In genomic region chr14:21752411-21752810, GRCm38 (mm10) we compare ENCODE assay signal across 13 mouse cellular contexts. TPM values are rescaled to one million over a fixed set of nuclear protein-coding genes. Genes with fewer than 3 reads are reported as not detected.
DNase-seq lines count a peak whose midpoint lies in the region; ATAC-seq and TF ChIP-seq lines count a peak whose summit lies in the region.
"Had no signal": no experiment of that assay in that cellular context is flagged by ENCODE, and none has a peak within 500 bp of the region (broad histone marks: within the 10 kb centered on the region; RNA-seq: fewer than 3 reads in every experiment).

No protein-coding gene starts in this region.

- 89% methylated on average over 3 of the region's 3 CpGs for WGBS in heart, embryonic 14.5 days
- 93% methylated on average over 3 of the region's 3 CpGs for WGBS in forebrain, embryonic 16.5 days
- 94% methylated on average over 3 of the region's 3 CpGs for WGBS in midbrain, postnatal 0 days

- H3K4me1 ChIP-seq in heart, embryonic 14.5 days (ENCODE audit: control insufficient read depth in 2 of 2, insufficient read depth in 2 of 2, low read length in 2 of 2): peaks cover 0 to 8% of the 10 kb centered on the region in 2 experiments; a peak in 2 of 4 replicates
- H3K4me1 ChIP-seq in forebrain, embryonic 16.5 days (replicated peaks; ENCODE audit: control insufficient read depth, insufficient read depth, low read length): peaks cover 13% of the 10 kb centered on the region
- H3K4me1 ChIP-seq in midbrain, postnatal 0 days (ENCODE audit: insufficient read depth, low read length): no peaks in the 10 kb centered on the region

- H3K27me3 ChIP-seq in heart, embryonic 14.5 days (ENCODE audit: control insufficient read depth, insufficient read depth, low read length): no peaks in the 10 kb centered on the region
- H3K27me3 ChIP-seq in forebrain, embryonic 16.5 days (replicated peaks; ENCODE audit: control insufficient read depth, insufficient read depth, low read length): no peaks in the 10 kb centered on the region
- no peaks in the 10 kb centered on the region for H3K27me3 ChIP-seq in midbrain, postnatal 0 days (ENCODE audit: insufficient read depth, low read length)
- H3K27me3 ChIP-seq: lung, embryonic 15.5 days had no signal

- no peak overlapping the region for H3K4me2 ChIP-seq in heart, embryonic 14.5 days (ENCODE audit: low read length)
- H3K4me2 ChIP-seq in forebrain, embryonic 16.5 days (ENCODE audit: low read length): peak overlapping the region; percentile 74; the same call in 1 of the 2 replicates
- peak overlapping the region; percentile 61 for H3K4me2 ChIP-seq in midbrain, postnatal 0 days (ENCODE audit: low read depth, low read length, poor library complexity, severe bottlenecking)

- no peak overlapping the region for H3K4me3 ChIP-seq in heart, embryonic 14.5 days (ENCODE audit: control insufficient read depth in 1 of 2, insufficient read depth in 1 of 2, low read depth in 1 of 2, low read length in 2 of 2)
- peak overlapping the region; percentile 81; the same call in 1 of the 2 replicates for H3K4me3 ChIP-seq in layer of hippocampus, adult 2 months
- no peak overlapping the region for H3K4me3 ChIP-seq in forebrain, embryonic 16.5 days (replicated peaks; ENCODE audit: low read length)
- H3K4me3 ChIP-seq in midbrain, postnatal 0 days (ENCODE audit: low read depth, low read length): no peak overlapping the region

- H3K9me3 ChIP-seq in heart, embryonic 14.5 days (ENCODE audit: control insufficient read depth, low read length): no peaks in the 10 kb centered on the region
- no peaks in the 10 kb centered on the region for H3K9me3 ChIP-seq in forebrain, embryonic 16.5 days (ENCODE audit: control insufficient read depth, low read length)
- no peaks in the 10 kb centered on the region for H3K9me3 ChIP-seq in midbrain, postnatal 0 days (ENCODE audit: low read length)
- H3K9me3 ChIP-seq: lung, embryonic 15.5 days had no signal

- no peak for ATAC-seq in heart, embryonic 14.5 days (ENCODE audit: insufficient number of reproducible peaks, insufficient read depth, low FRiP score, low read depth)
- no peak for ATAC-seq in forebrain, embryonic 16.5 days
- no peak for ATAC-seq in midbrain, postnatal 0 days (ENCODE audit: low FRiP score)

- H3K36me3 ChIP-seq in heart, embryonic 14.5 days (ENCODE audit: control insufficient read depth, insufficient read depth, low read length): no peaks in the 10 kb centered on the region
- H3K36me3 ChIP-seq in forebrain, embryonic 16.5 days (ENCODE audit: control insufficient read depth, insufficient read depth): no peaks in the 10 kb centered on the region
- H3K36me3 ChIP-seq in midbrain, postnatal 0 days (ENCODE audit: insufficient read depth, low read length): no peaks in the 10 kb centered on the region
- H3K36me3 ChIP-seq: lung, embryonic 15.5 days had no signal

- no peak overlapping the region for H3K27ac ChIP-seq in heart, embryonic 14.5 days (replicated peaks in 1 of 2; ENCODE audit: control insufficient read depth in 1 of 2, insufficient read depth in 1 of 2, low read depth in 2 of 2, low read length in 2 of 2)
- no peak overlapping the region for H3K27ac ChIP-seq in layer of hippocampus, adult 2 months
- no peak overlapping the region for H3K27ac ChIP-seq in forebrain, embryonic 16.5 days (ENCODE audit: low read length)
- no peak overlapping the region for H3K27ac ChIP-seq in midbrain, postnatal 0 days (ENCODE audit: low read depth, low read length)
- H3K27ac ChIP-seq: lung, embryonic 15.5 days had no signal

- H3K9ac ChIP-seq in heart, embryonic 14.5 days (ENCODE audit: low read length): 0 out of 2 replicates have a peak overlapping the region, but pooled peaks have one; percentile 91
- no peak overlapping the region for H3K9ac ChIP-seq in forebrain, embryonic 16.5 days (replicated peaks; ENCODE audit: low read depth, low read length)
- no peak overlapping the region for H3K9ac ChIP-seq in midbrain, postnatal 0 days (replicated peaks; ENCODE audit: low read length, poor library complexity, severe bottlenecking)
- H3K9ac ChIP-seq: lung, embryonic 15.5 days had no signal

- TF ChIP-seq CTCF in layer of hippocampus, adult 2 months (conservative IDR thresholded peaks at IDR 0.05): no peak
- TF ChIP-seq CTCF in midbrain, postnatal 0 days (IDR thresholded peaks at IDR 0.05): no peak

- no peak for DNase-seq in heart, adult 9 months (ENCODE audit: low spot score in 2 of 2)
- no peak for DNase-seq in layer of hippocampus, adult 2 months (ENCODE audit: low spot score in 2 of 2)
- no peak for DNase-seq in layer of hippocampus, adult 9-10 months (ENCODE audit: low spot score)
- no peak for DNase-seq in midbrain, postnatal 0 days (ENCODE audit: low spot score)
- DNase-seq in urinary bladder, postnatal 14 days (ENCODE audit: low spot score): no peak
- no peak for DNase-seq in ovary, postnatal 10 days (ENCODE audit: low spot score)
- DNase-seq: cerebellum, postnatal 25 days; heart, postnatal 4 days; thymus, adult 18-20 months had no signal

RNA-seq across cellular contexts. Expression of gene Dusp13, which starts 1.4 kb away (rescaled TPM):
- not detected in 2 replicates for polyA plus RNA-seq in heart, embryonic 14.5 days (2014; fragmentation: Nextera tagmentation; extraction: Ambion mirVana)
- under 1 TPM; 0.32 to 0.84 TPM for total RNA-seq in layer of hippocampus, adult 2 months (2021)
- not detected in 2 replicates for polyA plus RNA-seq in forebrain, embryonic 16.5 days (2015; fragmentation: Nextera tagmentation; extraction: Ambion mirVana)
- 0.28 TPM in 1 of 2 replicates, not detected in the other for total RNA-seq in midbrain, postnatal 0 days (2014; rRNA removed)
- polyA plus RNA-seq in midbrain, postnatal 0 days (2015; fragmentation: Nextera tagmentation; extraction: Ambion mirVana): not detected in 2 replicates
- total RNA-seq: heart, postnatal 4 days; megakaryocyte-erythroid progenitor cell, adult 5-6 weeks had no signal
- polyA plus RNA-seq: lung, embryonic 15.5 days had no signal

RNA-seq across cellular contexts. Expression of gene Samd8, which starts 2.1 kb away (rescaled TPM):
- 8.5 and 11.5 TPM in 2 replicates for polyA plus RNA-seq in heart, embryonic 14.5 days (2014; fragmentation: Nextera tagmentation; extraction: Ambion mirVana)
- 10 to 100 TPM; 79.3 to 82.6 TPM for total RNA-seq in layer of hippocampus, adult 2 months (2021)
- 23.1 and 24.6 TPM in 2 replicates for polyA plus RNA-seq in forebrain, embryonic 16.5 days (2015; fragmentation: Nextera tagmentation; extraction: Ambion mirVana)
- 65.9 and 85.6 TPM in 2 replicates for total RNA-seq in midbrain, postnatal 0 days (2014; rRNA removed)
- polyA plus RNA-seq in midbrain, postnatal 0 days (2015; fragmentation: Nextera tagmentation; extraction: Ambion mirVana): 24.9 and 28.6 TPM in 2 replicates

RNA-seq across cellular contexts. Expression of gene Dupd1, which starts 38.0 kb away (rescaled TPM):
- 0.18 TPM in 2 replicates for polyA plus RNA-seq in heart, embryonic 14.5 days (2014; fragmentation: Nextera tagmentation; extraction: Ambion mirVana)
- under 1 TPM in 1 of 2 experiments, not detected in 1; 0.42 TPM for total RNA-seq in layer of hippocampus, adult 2 months (2021)
- polyA plus RNA-seq in forebrain, embryonic 16.5 days (2015; fragmentation: Nextera tagmentation; extraction: Ambion mirVana): 0.24 and 0.29 TPM in 2 replicates
- total RNA-seq in midbrain, postnatal 0 days (2014; rRNA removed): 1.4 TPM in 1 of 2 replicates, not detected in the other
- 0.39 and 0.41 TPM in 2 replicates for polyA plus RNA-seq in midbrain, postnatal 0 days (2015; fragmentation: Nextera tagmentation; extraction: Ambion mirVana)
- total RNA-seq: megakaryocyte-erythroid progenitor cell, adult 5-6 weeks had no signal
- polyA plus RNA-seq: lung, embryonic 15.5 days had no signal
